Mouse (Mus musculus) kidney, embryonic 14.5 days (tissue): ENCODE measurements around the gene Hip1r. TPM values are rescaled to one million over a fixed set of nuclear protein-coding genes. Genes with fewer than 3 reads are reported as not detected.

Experiments used
- ATAC-seq: fragments of 200-750 bp; cut with Nextera tagmentation; 2 replicates; pipeline ENCODE4 v1.8.0; 2017; ENCODE audit warnings: moderate number of reproducible peaks, mild to moderate bottlenecking, moderate TSS enrichment, moderate library complexity; ENCODE audit not compliant: low FRiP score, low TSS enrichment
- H3K27ac ChIP-seq: fragments of 300-500 bp; sonication (generic); 2 replicates; pipeline ENCODE4 v1.5.1; 2014; ENCODE audit warnings: low read depth, mild to moderate bottlenecking, low read length, moderate library complexity, mixed read lengths
- H3K27me3 ChIP-seq: fragments of 300-500 bp; sonication (generic); 2 replicates; pipeline ENCODE4 v1.6.1; 2014; ENCODE audit warnings: mild to moderate bottlenecking, low read length; ENCODE audit not compliant: control insufficient read depth, insufficient read depth
- H3K36me3 ChIP-seq: fragments of 300-500 bp; sonication (generic); 2 replicates; pipeline ENCODE4 v1.6.1; 2014; ENCODE audit warnings: low read length, mixed read lengths; ENCODE audit not compliant: control insufficient read depth, insufficient read depth
- H3K4me1 ChIP-seq: fragments of 300-500 bp; sonication (generic); 2 replicates; pipeline ENCODE4 v1.6.1; 2014; ENCODE audit warnings: low read length, mixed read lengths; ENCODE audit not compliant: control insufficient read depth, insufficient read depth
- H3K4me2 ChIP-seq: fragments of 300-500 bp; sonication (generic); replicated peaks from 2 replicates; pipeline ENCODE4 v1.6.1; 2014; ENCODE audit warnings: low read depth, mild to moderate bottlenecking, low read length
- H3K4me3 ChIP-seq: fragments of 300-500 bp; sonication (generic); 2 replicates; pipeline ENCODE4 v1.5.1; 2014; ENCODE audit warnings: mild to moderate bottlenecking, low read length
- H3K9ac ChIP-seq: fragments of 300-500 bp; sonication (generic); 2 replicates; pipeline ENCODE4 v1.6.1; 2014; ENCODE audit warnings: low read depth, mild to moderate bottlenecking, low read length, moderate library complexity
- H3K9me3 ChIP-seq: fragments of 300-500 bp; sonication (generic); 2 replicates; pipeline ENCODE4 v1.6.1; 2016; ENCODE audit warnings: low read length; ENCODE audit not compliant: control insufficient read depth
- WGBS: fragments of 180-500 bp; shearing (Covaris S2); extraction: QIAGEN DNeasy Blood & Tissue Kit; methylation state at CpG from one replicate; pipeline ENCODE4 v1.1.7; 2014; 5-methylcytosine and 5-hydroxymethylcytosine counted together
- polyA plus RNA-seq: library from polyadenylated mRNA; unstranded; fragments of >200 nt; fragmentation: Nextera tagmentation; extraction: Ambion mirVana; gene quantifications from 2 replicates; pipeline ENCODE4 v1.2.1, GENCODE M21; 2014

Gene Hip1r
- polyA plus RNA-seq, result 11.0 and 13.0 TPM in 2 replicates

DNA sequence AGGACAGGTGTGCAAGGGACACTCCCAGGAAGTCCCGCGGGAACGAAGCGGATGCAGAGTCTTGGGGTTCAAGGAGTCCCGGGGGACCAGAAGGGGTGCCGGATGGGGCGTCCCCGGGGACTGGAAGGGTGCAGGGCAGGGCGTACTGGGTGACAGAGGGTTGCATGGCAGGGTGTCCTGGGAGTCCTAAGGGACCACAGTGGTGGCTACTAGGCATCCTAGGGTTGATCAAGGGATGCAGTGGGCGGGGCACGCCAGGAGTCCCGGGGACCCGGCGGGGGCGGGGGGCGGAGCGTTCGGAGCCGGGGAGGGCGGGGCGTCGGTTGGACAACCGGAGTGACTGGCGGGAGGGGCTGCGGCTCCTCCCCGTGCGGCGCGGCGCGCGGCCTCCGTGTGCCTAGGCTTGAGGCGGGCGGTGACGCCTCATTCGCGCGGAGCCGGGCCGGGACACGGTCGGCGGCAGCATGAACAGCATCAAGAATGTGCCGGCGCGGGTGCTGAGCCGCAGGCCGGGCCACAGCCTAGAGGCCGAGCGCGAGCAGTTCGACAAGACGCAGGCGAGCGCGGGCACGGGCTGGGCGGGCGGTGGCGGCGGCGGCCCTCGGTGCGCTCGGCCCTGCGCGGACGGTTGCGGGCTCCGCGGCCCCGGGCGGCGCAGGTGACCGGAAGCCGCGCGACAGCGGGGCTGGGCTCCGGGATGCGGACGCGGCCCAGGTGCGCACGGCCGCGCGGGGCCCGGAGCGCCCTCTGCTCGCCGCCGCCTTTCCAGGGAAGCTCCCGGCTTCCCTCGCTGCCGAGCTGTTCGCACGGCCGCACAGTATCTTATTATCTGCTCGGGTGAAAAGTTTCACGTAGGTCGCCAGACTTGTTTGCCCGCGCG, at the start of gene Hip1r:
Hip1r (plus strand) TSS at position 330 of the 880 bp plus-strand sequence.
- no peaks in the 10 kb centered on the region for H3K9me3 ChIP-seq
- WGBS, result 1% methylated on average over 95 of the region's 106 CpGs
- peaks cover 9% of the 10 kb centered on the region; the same call in 1 of the 2 replicates for H3K27me3 ChIP-seq
- H3K36me3 ChIP-seq, result no peaks in the 10 kb centered on the region
- H3K4me1 ChIP-seq, result peaks cover 33% of the 10 kb centered on the region; the same call in 1 of the 2 replicates
- peak within 1 kb of the TSS; percentile 84 for H3K9ac ChIP-seq
- H3K4me3 ChIP-seq, result peak within 1 kb of the TSS; percentile 71
- peak; percentile 77 for ATAC-seq
- H3K4me2 ChIP-seq, result peak within 1 kb of the TSS; percentile 93
- H3K27ac ChIP-seq, result no peak within 1 kb of the TSS

GRCm38 (mm10) chr5:123927118-123927517, 46.3 kb upstream of the Hip1r start, which contains the start of gene Gm43518:
TSS of gene Gm43518 (plus strand) at chr5:123927418.
- peaks cover 64% of the 10 kb centered on the region for H3K36me3 ChIP-seq
- no peak for ATAC-seq
- H3K9me3 ChIP-seq, result no peaks in the 10 kb centered on the region
- H3K4me1 ChIP-seq, result 0 out of 2 replicates have a peak, but pooled peaks cover 5% of the 10 kb centered on the region
- no peak within 1 kb of the TSS for H3K4me3 ChIP-seq
- H3K27me3 ChIP-seq, result no peaks in the 10 kb centered on the region
- H3K9ac ChIP-seq, result no peak within 1 kb of the TSS
- WGBS, result 89% methylated on average over 9 of the region's 9 CpGs
- no peak within 1 kb of the TSS for H3K27ac ChIP-seq
- H3K4me2 ChIP-seq, result no peak within 1 kb of the TSS

DNA sequence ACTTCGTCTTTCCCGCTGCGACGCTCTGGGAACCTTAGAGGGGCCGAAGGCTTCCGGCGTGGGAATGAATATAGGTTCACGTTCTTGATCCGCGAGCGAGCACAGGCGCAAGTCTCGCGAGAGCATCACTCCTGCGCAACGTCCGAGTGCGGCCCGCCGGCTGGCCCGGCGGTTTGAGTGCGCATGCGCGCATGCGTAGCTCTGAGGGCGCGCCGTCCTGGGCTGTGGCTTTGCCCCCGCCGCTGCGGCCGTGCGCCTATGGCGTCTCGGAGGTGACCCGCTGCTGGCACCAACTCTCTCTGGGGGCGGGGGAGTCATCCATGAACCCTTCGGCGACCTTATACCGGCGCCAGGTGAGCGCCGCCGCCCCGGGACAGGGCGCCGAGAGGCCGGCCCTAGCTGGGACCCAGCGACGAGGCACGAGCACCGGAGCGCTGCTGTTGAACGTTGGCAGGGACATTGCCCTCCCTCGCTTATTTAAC, 42.9 kb upstream of the Hip1r start, which contains the start of gene Ccdc62:
Ccdc62 (plus strand) TSS at position 172 of the 482 bp plus-strand sequence.
- H3K9ac ChIP-seq, result peak within 1 kb of the TSS; percentile 89
- no peaks in the 10 kb centered on the region for H3K9me3 ChIP-seq
- H3K4me3 ChIP-seq, result peak within 1 kb of the TSS; percentile 84
- H3K27me3 ChIP-seq, result no peaks in the 10 kb centered on the region
- peak within 1 kb of the TSS; percentile 78 for H3K27ac ChIP-seq
- 0 out of 2 replicates have a peak, but pooled peaks cover 5% of the 10 kb centered on the region for H3K4me1 ChIP-seq
- peak within 1 kb of the TSS; percentile 82 for H3K4me2 ChIP-seq
- under 1% methylated on average over 56 of the region's 56 CpGs for WGBS
- H3K36me3 ChIP-seq, result peaks cover 31% of the 10 kb centered on the region
- peak; percentile 97 for ATAC-seq

DNA sequence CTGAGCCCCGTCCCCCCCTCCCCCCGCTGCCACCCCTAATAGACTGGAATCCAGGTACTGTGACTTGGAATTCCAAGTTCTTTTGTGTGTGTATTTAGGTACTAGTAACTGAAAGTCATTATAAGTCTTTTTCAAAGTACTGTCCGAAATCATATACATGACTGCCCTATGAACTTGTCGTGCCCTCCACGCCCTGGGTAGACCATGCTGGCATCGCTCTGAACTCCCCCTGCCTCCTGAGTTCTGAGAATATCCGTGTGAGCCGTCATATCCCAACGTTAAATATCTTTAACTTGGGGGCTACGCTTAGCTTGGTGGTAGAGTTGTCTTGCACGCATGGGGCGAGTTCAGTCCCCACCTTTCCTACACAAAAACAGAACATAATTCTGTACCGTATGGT, 42.3 kb upstream of the Hip1r start:
- H3K9me3 ChIP-seq, result no peaks in the 10 kb centered on the region
- 52% methylated on average over 13 of the region's 13 CpGs for WGBS
- 0 out of 2 replicates have a peak, but pooled peaks have one; percentile 0 for ATAC-seq
- peak overlapping the region; percentile 82 for H3K4me2 ChIP-seq
- peak overlapping the region; percentile 84 for H3K4me3 ChIP-seq
- no peak overlapping the region for H3K27ac ChIP-seq
- peak overlapping the region; percentile 89 for H3K9ac ChIP-seq
- peaks cover 26% of the 10 kb centered on the region for H3K36me3 ChIP-seq
- H3K4me1 ChIP-seq, result 0 out of 2 replicates have a peak, but pooled peaks cover 5% of the 10 kb centered on the region
- H3K27me3 ChIP-seq, result no peaks in the 10 kb centered on the region

DNA sequence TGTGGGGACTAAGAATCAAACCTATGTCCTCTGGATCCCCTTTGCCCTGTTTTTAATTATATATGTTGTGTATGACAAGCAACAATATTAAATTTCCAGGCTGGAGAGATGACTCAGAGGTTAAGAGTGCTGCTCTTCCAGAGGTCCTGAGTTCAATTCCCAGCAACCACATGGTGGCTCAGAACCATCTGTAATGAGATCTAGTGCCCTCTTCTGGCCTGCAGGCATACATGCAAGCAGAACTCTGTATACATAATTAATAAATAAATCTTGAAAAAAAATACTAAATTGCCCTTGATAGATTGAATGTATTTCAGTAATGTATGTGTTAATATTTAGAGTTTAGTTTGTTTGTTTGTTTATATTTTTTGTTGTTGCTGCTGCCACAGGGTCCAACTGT, 40.5 kb upstream of the Hip1r start:
- no peaks in the 10 kb centered on the region for H3K27me3 ChIP-seq
- H3K27ac ChIP-seq, result no peak overlapping the region
- H3K4me1 ChIP-seq, result 0 out of 2 replicates have a peak, but pooled peaks cover 5% of the 10 kb centered on the region
- H3K9ac ChIP-seq, result no peak overlapping the region
- no peak overlapping the region for H3K4me3 ChIP-seq
- no peak overlapping the region for H3K4me2 ChIP-seq
- peaks cover 8% of the 10 kb centered on the region for H3K36me3 ChIP-seq
- no peaks in the 10 kb centered on the region for H3K9me3 ChIP-seq
- no peak for ATAC-seq

- H3K9me3 ChIP-seq, result no peaks in the 10 kb centered on the region
- no peak overlapping the region for H3K4me3 ChIP-seq
- no peak overlapping the region for H3K27ac ChIP-seq
- H3K27me3 ChIP-seq, result no peaks in the 10 kb centered on the region
- 0 out of 2 replicates have a peak, but pooled peaks cover 5% of the 10 kb centered on the region for H3K4me1 ChIP-seq
- no peak overlapping the region; the same call in 1 of the 2 replicates for H3K9ac ChIP-seq
- 86% methylated on average over 12 of the region's 12 CpGs for WGBS
- no peak overlapping the region for H3K4me2 ChIP-seq
- H3K36me3 ChIP-seq, result peaks cover 4% of the 10 kb centered on the region; the same call in 1 of the 2 replicates
- ATAC-seq, result no peak
Observed at GRCm38 (mm10) chr5:123933556-123933955, 39.9 kb upstream of the Hip1r start.

DNA sequence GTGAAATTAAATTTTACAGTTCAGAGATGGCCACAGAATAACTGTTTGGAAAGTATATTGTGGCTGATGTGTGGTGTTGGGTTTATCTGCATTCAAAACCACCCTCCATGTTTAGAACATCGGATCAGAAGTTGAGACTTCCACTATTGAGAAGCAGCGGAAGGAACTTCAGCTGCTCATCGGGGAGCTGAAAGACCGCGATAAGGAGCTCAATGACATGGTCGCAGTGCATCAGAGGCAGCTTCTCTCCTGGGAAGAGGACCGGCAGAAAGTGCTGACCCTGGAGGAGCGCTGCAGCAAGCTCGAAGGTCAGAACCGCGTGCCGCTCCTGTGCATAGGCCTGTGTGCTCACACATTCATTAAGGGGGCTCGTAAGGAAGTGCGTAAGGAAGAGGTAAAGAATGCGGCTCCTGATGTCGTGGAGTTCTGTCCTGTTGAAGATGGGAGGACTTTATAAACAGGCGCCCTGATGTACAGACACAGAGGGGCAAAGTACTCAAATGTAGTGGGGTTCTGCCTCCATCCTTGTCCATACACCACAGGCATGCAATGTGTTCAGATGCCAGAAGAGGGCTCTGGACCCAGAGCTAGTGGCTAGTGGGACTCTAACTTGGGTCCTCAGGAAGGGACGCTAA, 39.4 kb upstream of the Hip1r start:
- Histone ChIP-seq H3K9me3 (no peaks in the 10 kb centered on the region), H3K4me2 (no peak overlapping the region), H3K27ac (no peak overlapping the region), H3K27me3 (no peaks in the 10 kb centered on the region), H3K36me3 (peaks cover under 1% of the 10 kb centered on the region; the same call in 1 of the 2 replicates), H3K4me3 (no peak overlapping the region), H3K9ac (no peak overlapping the region; the same call in 1 of the 2 replicates), H3K4me1 (0 out of 2 replicates have a peak, but pooled peaks cover 5% of the 10 kb centered on the region)
- WGBS, result 41% methylated on average over 18 of the region's 18 CpGs
- ATAC-seq, result no peak

- no peak for ATAC-seq
- no peak overlapping the region for H3K27ac ChIP-seq
- no peak overlapping the region for H3K9ac ChIP-seq
- H3K4me2 ChIP-seq, result no peak overlapping the region
- no peaks in the 10 kb centered on the region for H3K9me3 ChIP-seq
- H3K4me3 ChIP-seq, result no peak overlapping the region
- WGBS, result 92% methylated on average over 5 of the region's 5 CpGs
- H3K4me1 ChIP-seq, result 0 out of 2 replicates have a peak, but pooled peaks cover 5% of the 10 kb centered on the region
- H3K27me3 ChIP-seq, result no peaks in the 10 kb centered on the region
- H3K36me3 ChIP-seq, result no peaks in the 10 kb centered on the region
Observed at GRCm38 (mm10) chr5:123935931-123936330, 37.5 kb upstream of the Hip1r start.
